Mouse (Mus musculus) liver, embryonic 11.5 days (tissue): ENCODE measurements around the gene Dyrk3. TPM values are rescaled to one million over a fixed set of nuclear protein-coding genes. Genes with fewer than 3 reads are reported as not detected.

Source experiments
- ATAC-seq: fragments of 200-750 bp; cut with Nextera tagmentation; replicated peaks from 2 replicates; pipeline ENCODE4 v1.8.0; 2017; ENCODE audit warnings: moderate number of reproducible peaks, mild to moderate bottlenecking, moderate TSS enrichment, moderate library complexity; ENCODE audit not compliant: low FRiP score
- DNase-seq: peaks from one replicate; pipeline ENCODE4 v3.0.0-alpha.2; 2017; ENCODE audit warnings: low spot score
- H3K27ac ChIP-seq: fragments of 300-500 bp; sonication (generic); 2 replicates; pipeline ENCODE4 v1.5.1; 2014; ENCODE audit warnings: mild to moderate bottlenecking, low read depth, low read length, control low read depth
- H3K27me3 ChIP-seq: fragments of 300-500 bp; sonication (generic); replicated peaks from 2 replicates; pipeline ENCODE4 v1.6.1; 2014; ENCODE audit warnings: low read length, mixed read lengths; ENCODE audit not compliant: control insufficient read depth, insufficient read depth
- H3K36me3 ChIP-seq: fragments of 300-500 bp; sonication (generic); 2 replicates; pipeline ENCODE4 v1.6.1; 2014; ENCODE audit warnings: mild to moderate bottlenecking, low read length, moderate library complexity, mixed read lengths; ENCODE audit not compliant: control insufficient read depth, insufficient read depth
- H3K4me1 ChIP-seq: fragments of 300-500 bp; sonication (generic); replicated peaks from 2 replicates; pipeline ENCODE4 v1.6.1; 2014; ENCODE audit warnings: low read length, mixed read lengths; ENCODE audit not compliant: control insufficient read depth, insufficient read depth
- H3K4me2 ChIP-seq: fragments of 300-500 bp; sonication (generic); 2 replicates; pipeline ENCODE4 v1.6.1; 2014; ENCODE audit warnings: mild to moderate bottlenecking, control low read depth, moderate library complexity
- H3K4me3 ChIP-seq: fragments of 300-500 bp; sonication (generic); 2 replicates; pipeline ENCODE4 v1.5.1; 2014; ENCODE audit warnings: low read depth, low read length, control low read depth
- H3K9ac ChIP-seq: fragments of 300-500 bp; sonication (generic); 2 replicates; pipeline ENCODE4 v1.6.1; 2014; ENCODE audit warnings: low read depth, low read length, control low read depth
- H3K9me3 ChIP-seq: fragments of 300-500 bp; sonication (generic); 2 replicates; pipeline ENCODE4 v1.6.1; 2016; ENCODE audit warnings: low read length, inconsistent platforms, mixed read lengths; ENCODE audit not compliant: control insufficient read depth
- WGBS: fragments of 180-500 bp; shearing (Covaris S2); extraction: QIAGEN DNeasy Blood & Tissue Kit; methylation state at CpG from one replicate; pipeline ENCODE4 v1.1.7; 2014; 5-methylcytosine and 5-hydroxymethylcytosine counted together
- polyA plus RNA-seq: library from polyadenylated mRNA; unstranded; fragments of >200 nt; fragmentation: Nextera tagmentation; extraction: Ambion mirVana; gene quantifications from 2 replicates; pipeline ENCODE4 v1.2.1, GENCODE M21; 2014

The Dyrk3 gene
- polyA plus RNA-seq, 1 experiment from 2014 or later: 11.7 TPM

- DNase-seq (peak; percentile 67), ATAC-seq (0 out of 2 replicates have a peak, but pooled peaks have one; percentile 40)
- peaks cover 2% of the 10 kb centered on the region; the same call in 1 of the 2 replicates for H3K36me3 ChIP-seq
- no peaks in the 10 kb centered on the region for H3K4me1 ChIP-seq
- H3K4me2 ChIP-seq: no peak overlapping the region
- no peaks in the 10 kb centered on the region for H3K27me3 ChIP-seq
- H3K27ac ChIP-seq: no peak overlapping the region
- WGBS: 62% methylated on average over 9 of the region's 9 CpGs
- H3K4me3 ChIP-seq: no peak overlapping the region
- H3K9ac ChIP-seq: no peak overlapping the region
- H3K9me3 ChIP-seq: no peaks in the 10 kb centered on the region
Measured at GRCm38 (mm10) chr1:131181642-131182527, 43.7 kb upstream of the Dyrk3 start.

GRCm38 (mm10) chr1:131180386-131180785 lies 42.2 kb upstream of the Dyrk3 start:
- WGBS: 92% methylated on average over 7 of the region's 7 CpGs

GRCm38 (mm10) chr1:131178083-131178482 lies 39.9 kb upstream of the Dyrk3 start:
- no peak overlapping the region for H3K4me2 ChIP-seq
- no peak overlapping the region for H3K4me3 ChIP-seq
- no peak overlapping the region for H3K27ac ChIP-seq
- no peak for DNase-seq
- no peaks in the 10 kb centered on the region for H3K4me1 ChIP-seq
- WGBS: 79% methylated on average over 5 of the region's 5 CpGs
- H3K27me3 ChIP-seq: no peaks in the 10 kb centered on the region
- H3K9ac ChIP-seq: no peak overlapping the region
- no peak for ATAC-seq
- no peaks in the 10 kb centered on the region for H3K9me3 ChIP-seq
- H3K36me3 ChIP-seq: peaks cover 18% of the 10 kb centered on the region; the same call in 1 of the 2 replicates

More at GRCm38 (mm10) chr1:131180386-131180785, 42.2 kb upstream of the Dyrk3 start:
- H3K9me3 ChIP-seq: no peaks in the 10 kb centered on the region
- no peak overlapping the region for H3K27ac ChIP-seq
- ATAC-seq (no peak), DNase-seq (no peak)
- H3K27me3 ChIP-seq: no peaks in the 10 kb centered on the region
- H3K4me1 ChIP-seq: no peaks in the 10 kb centered on the region
- H3K4me3 ChIP-seq: no peak overlapping the region
- H3K9ac ChIP-seq: no peak overlapping the region
- peaks cover 12% of the 10 kb centered on the region; the same call in 1 of the 2 replicates for H3K36me3 ChIP-seq
- H3K4me2 ChIP-seq: no peak overlapping the region

- ATAC-seq (no peak), DNase-seq (no peak)
- Histone ChIP-seq H3K36me3 (peaks cover 23% of the 10 kb centered on the region; the same call in 1 of the 2 replicates), H3K9ac (no peak overlapping the region), H3K4me2 (no peak overlapping the region), H3K4me1 (no peaks in the 10 kb centered on the region), H3K4me3 (no peak overlapping the region), H3K27ac (no peak overlapping the region), H3K9me3 (no peaks in the 10 kb centered on the region), H3K27me3 (no peaks in the 10 kb centered on the region)
- 85% methylated on average over 4 of the region's 4 CpGs for WGBS
Measured at GRCm38 (mm10) chr1:131177249-131177648, 39.1 kb upstream of the Dyrk3 start.

GRCm38 (mm10) chr1:131175819-131176218 lies 37.7 kb upstream of the Dyrk3 start:
- no peak overlapping the region for H3K4me2 ChIP-seq
- H3K27me3 ChIP-seq: no peaks in the 10 kb centered on the region
- WGBS: 90% methylated on average over 8 of the region's 8 CpGs
- ATAC-seq (no peak), DNase-seq (no peak)
- H3K9ac ChIP-seq: no peak overlapping the region
- H3K4me1 ChIP-seq: no peaks in the 10 kb centered on the region
- H3K36me3 ChIP-seq: peaks cover 35% of the 10 kb centered on the region
- H3K9me3 ChIP-seq: no peaks in the 10 kb centered on the region
- H3K27ac ChIP-seq: no peak overlapping the region
- H3K4me3 ChIP-seq: no peak overlapping the region

GRCm38 (mm10) chr1:131175189-131175588 lies 37.0 kb upstream of the Dyrk3 start:
- H3K27me3 ChIP-seq: no peaks in the 10 kb centered on the region
- H3K4me1 ChIP-seq: no peaks in the 10 kb centered on the region
- WGBS: 97% methylated on average over 1 of the region's 1 CpGs
- no peak for ATAC-seq
- H3K9me3 ChIP-seq: no peaks in the 10 kb centered on the region
- no peak overlapping the region for H3K4me3 ChIP-seq
- no peak overlapping the region for H3K27ac ChIP-seq
- H3K4me2 ChIP-seq: no peak overlapping the region
- peaks cover 35% of the 10 kb centered on the region for H3K36me3 ChIP-seq
- H3K9ac ChIP-seq: no peak overlapping the region
- no peak for DNase-seq

- peaks cover 39% of the 10 kb centered on the region for H3K36me3 ChIP-seq
- ATAC-seq (no peak), DNase-seq (no peak)
- no peak overlapping the region for H3K9ac ChIP-seq
- no peak overlapping the region for H3K4me3 ChIP-seq
- no peak overlapping the region for H3K4me2 ChIP-seq
- H3K4me1 ChIP-seq: no peaks in the 10 kb centered on the region
- WGBS: 81% methylated on average over 12 of the region's 12 CpGs
- no peak overlapping the region for H3K27ac ChIP-seq
- H3K27me3 ChIP-seq: no peaks in the 10 kb centered on the region
- H3K9me3 ChIP-seq: no peaks in the 10 kb centered on the region
Measured at GRCm38 (mm10) chr1:131174299-131174861, 36.2 kb upstream of the Dyrk3 start.

GRCm38 (mm10) chr1:131173809-131174208 lies 35.7 kb upstream of the Dyrk3 start:
- Histone ChIP-seq H3K27me3 (no peaks in the 10 kb centered on the region), H3K36me3 (peaks cover 40% of the 10 kb centered on the region), H3K27ac (no peak overlapping the region), H3K9me3 (no peaks in the 10 kb centered on the region), H3K4me3 (no peak overlapping the region), H3K9ac (no peak overlapping the region), H3K4me1 (no peaks in the 10 kb centered on the region), H3K4me2 (no peak overlapping the region)
- 73% methylated on average over 6 of the region's 6 CpGs for WGBS
- ATAC-seq (no peak), DNase-seq (no peak)
